Mouse (Mus musculus): ENCODE measurements around the gene Gja6. TPM values are rescaled to one million over a fixed set of nuclear protein-coding genes. Genes with fewer than 3 reads are reported as not detected.

Gene Gja6
- polyA plus RNA-seq, 1 experiment from 2014 or later: 0.24 TPM

Other genes with a start within 250 kb of the Gja6 start
- 0.24 and 0.73 TPM in 2 replicates for gene Ppef1, start 171.3 kb downstream of the Gja6 start, polyA plus RNA-seq (2014; fragmentation: Nextera tagmentation; extraction: Ambion mirVana)
- gene Rs1, start 139.0 kb downstream of the Gja6 start, polyA plus RNA-seq (2014; fragmentation: Nextera tagmentation; extraction: Ambion mirVana): 0.07 and 0.11 TPM in 2 replicates
- 4.3 and 4.7 TPM in 2 replicates for gene Cdkl5, start 87.7 kb upstream of the Gja6 start, polyA plus RNA-seq (2014; fragmentation: Nextera tagmentation; extraction: Ambion mirVana)
- 3.7 and 6.8 TPM in 2 replicates for gene Scml2, start 210.1 kb upstream of the Gja6 start, polyA plus RNA-seq (2014; fragmentation: Nextera tagmentation; extraction: Ambion mirVana)

Measured in forebrain, embryonic 11.5 days (tissue).